Mouse (Mus musculus) intestine, embryonic 15.5 days (tissue): ENCODE measurements around the gene Fam57a. TPM values are rescaled to one million over a fixed set of nuclear protein-coding genes. Genes with fewer than 3 reads are reported as not detected.

Experiments
- ATAC-seq: fragments of 200-750 bp; cut with Nextera tagmentation; 2 replicates; pipeline ENCODE4 v1.8.0; 2017; ENCODE audit warnings: moderate TSS enrichment, moderate library complexity
- H3K27ac ChIP-seq: fragments of 300-500 bp; sonication (generic); 2 replicates; pipeline ENCODE4 v1.5.1; 2015; ENCODE audit warnings: mild to moderate bottlenecking, inconsistent platforms
- H3K27me3 ChIP-seq: fragments of 300-500 bp; sonication (generic); replicated peaks from 2 replicates; pipeline ENCODE4 v1.6.1; 2015; ENCODE audit warnings: inconsistent platforms
- H3K36me3 ChIP-seq: fragments of 300-500 bp; sonication (generic); 2 replicates; pipeline ENCODE4 v1.6.1; 2015; ENCODE audit warnings: inconsistent platforms
- H3K4me1 ChIP-seq: fragments of 300-500 bp; sonication (generic); replicated peaks from 2 replicates; pipeline ENCODE4 v1.6.1; 2015; ENCODE audit warnings: inconsistent platforms
- H3K4me2 ChIP-seq: fragments of 300-500 bp; sonication (generic); replicated peaks from 2 replicates; pipeline ENCODE4 v1.6.1; 2015; ENCODE audit warnings: mild to moderate bottlenecking, inconsistent platforms
- H3K4me3 ChIP-seq: fragments of 300-500 bp; sonication (generic); replicated peaks from 2 replicates; pipeline ENCODE4 v1.5.1; 2015; ENCODE audit warnings: inconsistent platforms
- H3K9ac ChIP-seq: fragments of 300-500 bp; sonication (generic); 2 replicates; pipeline ENCODE4 v1.6.1; 2015; ENCODE audit warnings: inconsistent platforms
- H3K9me3 ChIP-seq: fragments of 300-500 bp; sonication (generic); 2 replicates; pipeline ENCODE4 v1.6.1; 2016; ENCODE audit warnings: inconsistent platforms
- WGBS: fragments of 180-500 bp; shearing (Covaris S2); methylation state at CpG from one replicate; pipeline ENCODE4 v1.1.7; 2015; 5-methylcytosine and 5-hydroxymethylcytosine counted together
- polyA plus RNA-seq: library from polyadenylated mRNA; unstranded; fragments of >200 nt; fragmentation: Nextera tagmentation; extraction: Ambion mirVana; gene quantifications from 2 replicates; pipeline ENCODE4 v1.2.1, GENCODE M21; 2015

The Fam57a gene
- polyA plus RNA-seq, 1 experiment from 2014 or later = 94.7 TPM

DNA sequence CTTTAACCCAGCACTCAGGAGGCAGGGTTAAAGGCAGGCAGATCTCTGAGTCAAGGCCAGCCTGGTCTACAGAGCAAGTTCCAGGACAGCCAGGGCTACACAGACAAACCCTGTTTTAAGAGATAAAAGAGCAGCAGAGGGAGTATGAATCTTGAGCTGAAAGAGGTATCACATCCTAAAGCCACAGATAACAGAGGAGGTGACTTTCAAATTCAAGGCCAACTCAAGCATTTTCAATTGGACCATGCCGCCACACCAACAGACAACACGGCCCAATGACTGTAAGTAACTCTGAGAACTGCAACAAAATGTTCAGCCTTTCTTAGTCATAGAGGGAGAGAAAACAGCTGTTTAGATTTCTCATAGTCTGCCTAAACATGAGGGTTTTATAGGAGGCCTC is 25.3 kb upstream of the Fam57a start:
- ATAC-seq = no peak
- no peak overlapping the region for H3K9ac ChIP-seq
- WGBS = 93% methylated on average over 2 of the region's 2 CpGs
- H3K4me1 ChIP-seq = no peaks in the 10 kb centered on the region
- H3K27me3 ChIP-seq = no peaks in the 10 kb centered on the region
- H3K27ac ChIP-seq = no peak overlapping the region
- H3K36me3 ChIP-seq = peaks cover 5% of the 10 kb centered on the region; the same call in 1 of the 2 replicates
- no peaks in the 10 kb centered on the region for H3K9me3 ChIP-seq
- no peak overlapping the region for H3K4me2 ChIP-seq
- H3K4me3 ChIP-seq = no peak overlapping the region

DNA sequence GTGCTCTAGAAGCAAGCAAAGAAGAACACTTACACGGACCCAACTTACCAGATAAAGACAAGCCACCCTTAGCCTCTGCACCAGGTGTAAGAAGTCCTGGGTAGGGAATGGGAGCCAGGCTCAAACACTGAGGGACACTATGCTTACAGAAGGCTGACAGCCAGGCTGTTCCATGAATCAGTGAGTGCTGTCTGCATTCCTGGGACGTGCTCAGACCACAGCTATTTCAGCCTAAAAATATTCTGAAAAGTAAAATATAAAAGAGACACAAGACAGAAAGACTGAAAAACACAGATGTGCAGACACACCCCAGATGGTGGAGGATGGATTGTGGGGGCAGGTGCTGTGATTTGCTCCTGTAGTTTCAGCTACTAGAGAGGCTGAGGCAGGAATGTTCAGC is 24.6 kb upstream of the Fam57a start:
- H3K27me3 ChIP-seq = no peaks in the 10 kb centered on the region
- no peak overlapping the region for H3K4me3 ChIP-seq
- no peak overlapping the region for H3K9ac ChIP-seq
- no peak for ATAC-seq
- no peaks in the 10 kb centered on the region for H3K9me3 ChIP-seq
- H3K36me3 ChIP-seq = peaks cover 5% of the 10 kb centered on the region; the same call in 1 of the 2 replicates
- WGBS = 63% methylated on average over 2 of the region's 2 CpGs
- H3K4me1 ChIP-seq = no peaks in the 10 kb centered on the region
- H3K27ac ChIP-seq = no peak overlapping the region
- no peak overlapping the region for H3K4me2 ChIP-seq

DNA sequence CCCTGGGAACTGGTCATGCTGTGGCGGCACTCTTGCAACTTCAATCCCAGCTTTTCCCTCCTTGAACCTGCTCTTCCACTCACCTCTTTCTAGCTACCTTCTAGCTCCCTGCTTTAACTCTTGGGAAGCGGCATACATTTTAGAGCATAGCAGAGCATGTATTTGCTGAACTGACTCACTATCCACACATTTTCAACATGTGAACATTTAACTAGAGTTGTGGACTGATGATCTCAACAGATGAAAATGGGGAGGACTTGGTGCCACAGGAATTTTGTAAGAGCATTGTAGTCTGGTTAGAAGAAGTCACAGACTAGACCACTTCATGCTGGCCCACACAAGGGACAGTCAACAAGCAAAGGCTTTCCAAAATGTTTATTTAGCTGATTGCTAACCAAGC is 21.1 kb upstream of the Fam57a start:
- 88% methylated on average over 2 of the region's 2 CpGs for WGBS
- no peaks in the 10 kb centered on the region for H3K9me3 ChIP-seq
- no peak overlapping the region for H3K9ac ChIP-seq
- no peak overlapping the region for H3K27ac ChIP-seq
- no peaks in the 10 kb centered on the region for H3K4me1 ChIP-seq
- H3K27me3 ChIP-seq = no peaks in the 10 kb centered on the region
- H3K4me3 ChIP-seq = no peak overlapping the region
- no peak overlapping the region for H3K4me2 ChIP-seq
- ATAC-seq = no peak
- peaks cover 5% of the 10 kb centered on the region; the same call in 1 of the 2 replicates for H3K36me3 ChIP-seq

- no peaks in the 10 kb centered on the region for H3K9me3 ChIP-seq
- no peak for ATAC-seq
Measured at GRCm38 (mm10) chr11:76160251-76160650, 19.2 kb upstream of the Fam57a start.

DNA sequence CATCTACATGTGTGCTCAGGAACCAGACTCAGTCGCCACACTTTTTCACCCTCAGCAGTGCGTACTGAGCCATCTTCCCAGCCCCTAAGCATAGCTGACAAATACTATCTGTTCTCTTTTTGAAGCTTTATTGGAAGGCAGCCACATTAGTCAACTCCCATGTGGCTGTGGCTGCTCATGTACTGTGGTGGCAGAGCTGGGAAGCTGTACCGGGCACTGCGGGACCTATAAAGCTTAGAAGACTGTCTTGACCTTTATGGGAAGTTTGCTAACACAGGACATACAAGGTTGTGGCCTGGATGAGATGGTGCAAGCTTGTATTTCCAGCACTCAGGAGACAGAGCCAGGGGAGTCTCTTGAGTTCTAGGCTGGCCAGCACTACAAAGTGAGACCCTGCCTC is 12.8 kb upstream of the Fam57a start:
- no peak for ATAC-seq
- H3K4me1 ChIP-seq = peaks cover 3% of the 10 kb centered on the region; the same call in 1 of the 2 replicates
- no peaks in the 10 kb centered on the region for H3K36me3 ChIP-seq
- H3K27ac ChIP-seq = no peak overlapping the region
- H3K27me3 ChIP-seq = no peaks in the 10 kb centered on the region
- H3K4me3 ChIP-seq = no peak overlapping the region
- H3K9me3 ChIP-seq = no peaks in the 10 kb centered on the region
- no peak overlapping the region for H3K9ac ChIP-seq
- no peak overlapping the region for H3K4me2 ChIP-seq
- WGBS = 87% methylated on average over 4 of the region's 4 CpGs

More at GRCm38 (mm10) chr11:76160251-76160650, 19.2 kb upstream of the Fam57a start:
- H3K4me3 ChIP-seq = no peak overlapping the region
- H3K36me3 ChIP-seq = no peaks in the 10 kb centered on the region
- 38% methylated on average over 6 of the region's 6 CpGs for WGBS
- no peak overlapping the region for H3K27ac ChIP-seq
- no peak overlapping the region for H3K9ac ChIP-seq
- no peak overlapping the region for H3K4me2 ChIP-seq
- H3K4me1 ChIP-seq = no peaks in the 10 kb centered on the region
- H3K27me3 ChIP-seq = no peaks in the 10 kb centered on the region

DNA sequence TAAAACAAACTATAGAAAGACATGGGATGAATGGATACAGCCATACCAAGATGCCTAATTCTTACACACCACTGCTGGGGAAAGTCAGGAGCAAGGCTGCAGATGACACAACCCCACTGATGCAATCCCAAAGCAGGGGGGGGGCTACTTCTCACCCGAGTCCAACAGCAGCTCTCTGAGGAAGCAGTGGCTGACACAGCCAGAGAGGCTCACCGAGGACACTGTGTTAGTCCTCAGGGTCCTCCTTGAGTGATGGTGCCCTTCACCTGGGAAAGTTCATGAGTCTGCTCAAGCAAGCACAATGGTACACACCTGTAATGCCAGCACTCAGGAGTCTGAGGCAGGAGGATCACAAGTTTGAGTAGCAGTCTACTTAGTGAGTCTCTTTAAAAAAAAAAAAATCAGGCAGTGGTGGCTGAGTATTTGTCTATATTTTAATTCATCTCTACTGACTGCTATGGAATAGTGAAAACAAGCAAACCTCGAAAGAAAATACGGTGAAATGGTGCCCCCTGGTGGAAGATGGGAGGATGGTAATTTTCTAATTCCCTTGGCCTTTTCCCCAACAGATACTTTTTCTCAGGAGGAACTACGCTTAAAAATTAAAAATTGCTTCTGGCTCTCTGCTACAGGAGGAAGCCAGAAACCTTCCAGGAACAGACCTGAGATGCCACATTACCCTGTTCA is 12.2 kb upstream of the Fam57a start:
- no peak overlapping the region for H3K9ac ChIP-seq
- H3K9me3 ChIP-seq = no peaks in the 10 kb centered on the region
- ATAC-seq = no peak
- peaks cover 3% of the 10 kb centered on the region; the same call in 1 of the 2 replicates for H3K4me1 ChIP-seq
- H3K27me3 ChIP-seq = no peaks in the 10 kb centered on the region
- H3K36me3 ChIP-seq = no peaks in the 10 kb centered on the region
- 19% methylated on average over 5 of the region's 5 CpGs for WGBS
- no peak overlapping the region for H3K4me3 ChIP-seq
- no peak overlapping the region for H3K4me2 ChIP-seq
- no peak overlapping the region for H3K27ac ChIP-seq

DNA sequence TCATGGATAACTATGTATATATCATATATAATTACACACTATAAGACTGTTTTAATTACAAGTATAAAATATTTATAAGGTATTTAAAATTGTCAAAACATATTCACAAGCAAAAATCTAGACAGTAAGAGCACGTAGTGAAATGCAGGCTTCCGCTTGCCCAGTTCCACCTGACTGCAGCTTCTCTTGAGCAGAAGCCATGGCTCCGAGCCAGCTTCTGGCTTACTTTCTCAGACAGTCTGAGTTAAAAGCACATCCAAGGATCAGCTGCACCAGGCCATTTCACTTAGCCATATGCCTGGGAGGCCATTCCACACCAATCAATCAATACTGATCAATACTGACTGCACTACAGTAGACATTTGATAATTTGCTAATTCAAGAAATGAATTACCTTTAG is 10.5 kb upstream of the Fam57a start:
- no peak overlapping the region for H3K4me2 ChIP-seq
- no peak overlapping the region for H3K27ac ChIP-seq
- no peaks in the 10 kb centered on the region for H3K9me3 ChIP-seq
- H3K4me1 ChIP-seq = peaks cover 3% of the 10 kb centered on the region; the same call in 1 of the 2 replicates
- H3K4me3 ChIP-seq = no peak overlapping the region
- no peak overlapping the region for H3K9ac ChIP-seq
- peaks cover 6% of the 10 kb centered on the region for H3K36me3 ChIP-seq
- no peak for ATAC-seq
- no peaks in the 10 kb centered on the region for H3K27me3 ChIP-seq
- 76% methylated on average over 3 of the region's 3 CpGs for WGBS

GRCm38 (mm10) chr11:76170207-76170606 is 9.3 kb upstream of the Fam57a start:
- Histone ChIP-seq H3K36me3 (peaks cover 7% of the 10 kb centered on the region), H3K4me3 (no peak overlapping the region), H3K4me1 (peaks cover 3% of the 10 kb centered on the region; the same call in 1 of the 2 replicates), H3K9ac (no peak overlapping the region), H3K27ac (no peak overlapping the region), H3K9me3 (no peaks in the 10 kb centered on the region), H3K4me2 (no peak overlapping the region), H3K27me3 (no peaks in the 10 kb centered on the region)
- ATAC-seq = no peak
- 65% methylated on average over 5 of the region's 5 CpGs for WGBS

DNA sequence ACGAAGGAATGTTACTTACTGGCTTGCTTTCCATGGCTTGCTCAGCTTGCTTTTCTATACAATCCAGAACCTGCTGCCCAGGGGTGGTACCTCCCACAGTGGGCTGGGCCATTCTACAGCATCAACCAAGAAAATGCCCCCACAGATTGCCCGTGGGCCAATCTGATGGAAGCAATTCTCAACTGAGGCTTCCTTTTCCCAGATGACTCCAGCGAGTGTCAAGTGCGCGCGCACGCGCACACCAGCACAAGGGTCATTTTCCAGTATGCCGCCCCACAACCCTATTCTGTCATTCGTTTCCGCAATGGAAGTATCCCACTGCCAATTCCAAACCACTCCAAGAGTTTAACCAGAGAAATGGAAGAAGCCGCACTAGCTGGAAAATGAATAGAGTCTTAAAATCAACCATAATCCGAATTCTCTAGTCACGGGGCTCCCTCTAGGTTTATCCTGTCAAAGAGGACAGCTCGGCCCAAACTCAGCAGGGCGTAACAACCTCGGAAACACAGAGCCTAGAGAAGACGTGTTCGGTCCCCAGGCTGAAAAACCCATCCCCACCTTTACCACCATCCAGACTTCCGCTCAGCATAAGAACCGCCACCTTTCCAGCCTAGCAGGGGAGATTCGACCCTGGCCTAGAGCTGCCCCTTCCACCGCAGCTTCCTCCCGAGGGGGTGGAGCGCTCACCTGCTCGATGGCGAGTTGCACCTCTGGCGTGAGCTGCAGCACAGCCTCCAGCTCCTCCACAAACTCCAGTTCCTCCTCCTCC is 561 bp upstream of the Fam57a start:
- H3K4me2 ChIP-seq = peak overlapping the region; percentile 94
- no peaks in the 10 kb centered on the region for H3K27me3 ChIP-seq
- WGBS = 1% methylated on average over 28 of the region's 28 CpGs
- H3K4me3 ChIP-seq = peak overlapping the region; percentile 82
- H3K27ac ChIP-seq = peak overlapping the region; percentile 68
- peak; percentile 91 for ATAC-seq
- no peaks in the 10 kb centered on the region for H3K9me3 ChIP-seq
- peak overlapping the region; percentile 69 for H3K9ac ChIP-seq
- peaks cover 6% of the 10 kb centered on the region; the same call in 1 of the 2 replicates for H3K4me1 ChIP-seq
- H3K36me3 ChIP-seq = peaks cover 2% of the 10 kb centered on the region; the same call in 1 of the 2 replicates

GRCm38 (mm10) chr11:76180146-76180540 is 672 bp downstream of the Fam57a start:
- ATAC-seq = no peak
- H3K27me3 ChIP-seq = no peaks in the 10 kb centered on the region
- H3K9ac ChIP-seq = peak overlapping the region; percentile 69
- peak overlapping the region; percentile 94 for H3K4me2 ChIP-seq
- no peaks in the 10 kb centered on the region for H3K9me3 ChIP-seq
- H3K4me3 ChIP-seq = peak overlapping the region; percentile 82
- H3K27ac ChIP-seq = peak overlapping the region; percentile 68; the same call in 1 of the 2 replicates
- peaks cover 6% of the 10 kb centered on the region; the same call in 1 of the 2 replicates for H3K4me1 ChIP-seq
- no peaks in the 10 kb centered on the region for H3K36me3 ChIP-seq
- WGBS = 16% methylated on average over 7 of the region's 7 CpGs

DNA sequence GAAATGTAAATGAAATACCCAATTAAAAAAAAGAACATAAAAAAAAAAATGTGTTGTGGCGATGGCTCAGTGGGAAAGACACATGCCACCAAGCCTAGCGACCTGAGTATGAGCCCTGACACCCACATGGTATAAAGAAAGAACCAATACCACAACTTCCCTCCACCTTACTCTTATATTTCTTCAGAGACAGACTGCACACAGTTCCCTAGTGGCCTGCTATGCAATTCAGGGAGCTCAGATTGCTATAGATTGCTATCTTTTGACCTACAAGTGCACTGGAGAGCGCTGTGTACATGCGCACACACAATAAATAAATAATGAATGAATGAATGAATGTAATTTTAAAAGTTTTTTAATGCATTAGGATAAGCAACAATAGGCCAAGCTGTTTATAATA is 4.3 kb downstream of the Fam57a start:
- no peak overlapping the region for H3K9ac ChIP-seq
- H3K9me3 ChIP-seq = no peaks in the 10 kb centered on the region
- peaks cover 4% of the 10 kb centered on the region; the same call in 1 of the 2 replicates for H3K4me1 ChIP-seq
- H3K36me3 ChIP-seq = no peaks in the 10 kb centered on the region
- no peak overlapping the region for H3K4me2 ChIP-seq
- H3K27ac ChIP-seq = no peak overlapping the region
- no peak for ATAC-seq
- no peaks in the 10 kb centered on the region for H3K27me3 ChIP-seq
- H3K4me3 ChIP-seq = no peak overlapping the region
- 82% methylated on average over 4 of the region's 4 CpGs for WGBS

DNA sequence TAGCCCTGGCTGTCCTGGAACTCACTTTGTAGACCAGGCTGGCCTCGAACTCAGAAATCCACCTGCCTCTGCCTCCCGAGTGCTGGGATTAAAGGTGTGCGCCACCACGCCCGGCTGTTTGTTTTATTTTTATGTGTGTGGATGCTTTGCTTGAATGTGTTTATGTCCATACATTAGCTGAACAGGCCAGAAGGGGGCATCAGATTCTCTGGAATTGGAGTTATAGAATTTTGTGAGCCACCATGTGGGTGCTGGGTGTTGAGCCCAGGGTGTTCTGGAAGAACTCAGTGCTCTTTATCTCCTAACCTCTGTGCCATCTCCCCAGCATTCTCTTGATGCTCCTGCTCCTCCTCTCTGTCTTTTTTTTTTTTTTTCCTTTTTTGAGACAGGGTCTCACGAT is 7.4 kb downstream of the Fam57a start:
- Histone ChIP-seq H3K9me3 (no peaks in the 10 kb centered on the region), H3K4me2 (no peak overlapping the region), H3K27ac (no peak overlapping the region), H3K9ac (no peak overlapping the region), H3K4me1 (no peaks in the 10 kb centered on the region), H3K27me3 (no peaks in the 10 kb centered on the region), H3K4me3 (no peak overlapping the region), H3K36me3 (no peaks in the 10 kb centered on the region)
- WGBS = 88% methylated on average over 6 of the region's 6 CpGs
- no peak for ATAC-seq
